Mouse (Mus musculus) T-cell, adult 2 months (primary cell): ENCODE measurements around the gene Olfr1509.
"Not testable (repeated sequence)": the region's sequence is repeated elsewhere in the genome, so short reads cannot be mapped to it uniquely, and the experiment has no call there.

ENCODE experiments used
- DNase-seq: peaks from one replicate; pipeline ENCODE4 v3.0.0; 2022; ENCODE audit warnings: low spot score

The Olfr1509 gene

DNA sequence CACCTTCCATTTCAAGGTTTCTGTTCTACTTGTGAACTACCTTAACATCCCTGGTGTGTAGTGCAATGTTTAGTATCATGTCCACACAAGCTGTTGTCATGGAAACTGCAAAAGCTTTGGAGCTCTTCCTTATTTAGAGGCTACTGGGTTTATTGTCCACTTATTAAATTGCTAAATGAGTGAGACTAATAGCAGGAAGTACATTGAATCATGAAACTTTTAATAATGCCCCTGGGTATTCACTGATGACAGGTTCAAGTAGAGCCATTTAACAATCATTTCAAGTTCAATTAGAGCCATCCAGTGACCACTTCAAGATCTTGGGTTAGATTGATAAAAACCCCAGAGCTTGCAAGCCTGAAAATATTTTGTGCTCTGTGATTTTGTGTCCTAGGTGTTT lies at the start of gene Olfr1509:
Olfr1509 (plus strand) TSS at position 301 of the 400 bp plus-strand sequence.
- no peak for DNase-seq

DNA sequence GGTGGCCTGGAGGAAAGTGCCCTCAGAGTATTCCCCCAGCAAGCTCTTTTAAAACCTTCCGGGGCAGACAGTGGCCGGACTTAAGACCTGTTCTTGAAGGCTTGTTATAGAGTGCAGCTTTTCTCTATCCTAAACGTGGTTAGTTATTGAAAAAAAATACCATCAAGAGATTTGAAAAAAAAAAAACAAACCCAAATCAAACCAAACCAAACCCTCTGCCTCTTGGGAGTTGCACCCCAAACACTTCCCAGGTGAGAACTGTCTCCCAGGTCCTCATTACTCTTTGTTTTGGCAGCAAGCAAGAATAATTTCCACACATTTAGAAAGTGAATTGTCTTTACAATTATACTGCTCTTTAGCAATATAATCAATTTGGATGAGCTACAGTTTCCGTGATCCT lies 45.5 kb upstream of the Olfr1509 start, which contains the start of gene Olfr1511:
Olfr1511 (minus strand) TSS at position 101 of the 400 bp plus-strand sequence.
- DNase-seq = no peak

DNA sequence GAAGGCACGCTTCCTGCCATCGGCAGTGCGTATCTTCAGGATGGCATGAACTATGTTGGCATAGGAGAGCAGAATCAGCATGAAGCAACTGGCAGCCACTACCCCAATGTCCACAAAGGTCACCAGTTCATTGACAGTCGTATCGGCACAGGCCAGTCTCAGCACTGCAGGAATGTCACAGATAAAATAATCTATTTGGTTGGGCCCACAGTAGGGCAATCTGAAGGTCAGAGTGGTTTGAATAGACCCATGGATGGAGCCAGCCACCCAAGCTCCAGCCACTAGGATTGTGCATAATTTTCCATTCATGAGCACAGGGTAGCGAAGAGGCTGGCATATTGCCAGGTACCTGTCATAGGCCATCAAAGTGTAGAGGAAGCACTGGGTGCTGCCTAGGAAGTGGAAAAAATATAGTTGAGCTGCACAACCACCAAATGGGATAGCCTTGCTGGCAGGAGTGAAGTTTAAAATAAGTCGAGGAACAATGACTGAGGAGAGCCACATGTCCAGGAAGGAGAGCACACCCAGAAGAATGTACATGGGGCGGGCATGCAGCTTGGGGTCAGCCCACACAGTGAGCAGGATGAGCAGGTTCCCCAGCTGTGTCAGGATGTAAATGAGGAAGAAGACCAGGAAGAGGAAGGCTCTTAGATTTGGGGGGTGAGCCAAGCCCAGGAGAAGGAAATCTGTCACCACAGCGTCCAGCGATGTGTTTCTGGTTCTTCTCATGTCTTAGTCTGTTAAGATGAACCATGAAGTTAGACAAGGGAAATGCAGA lies 32.5 kb upstream of the Olfr1509 start:
- not testable (repeated sequence) for DNase-seq

DNA sequence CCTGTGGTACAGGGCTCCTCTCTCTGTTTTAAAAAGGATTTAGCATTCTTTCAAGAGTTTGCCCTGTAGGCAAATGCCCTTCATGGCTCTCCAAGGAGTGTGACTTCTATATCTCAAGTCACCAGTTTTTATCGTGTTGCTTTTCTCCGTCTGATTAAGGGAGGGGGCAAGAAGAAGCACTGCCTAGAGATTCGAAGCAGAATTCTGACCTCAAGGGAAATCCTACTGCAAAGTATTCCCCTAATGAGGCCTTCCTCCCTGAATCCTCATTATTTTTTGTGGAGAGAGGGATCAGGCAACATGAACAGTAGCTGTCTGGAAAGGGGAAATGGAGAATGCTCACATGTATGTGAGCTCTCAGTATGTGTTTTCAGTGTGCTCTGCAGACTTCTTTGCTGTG lies 28.5 kb upstream of the Olfr1509 start, which contains the start of gene Olfr1510:
Olfr1510 (minus strand) TSS at position 101 of the 400 bp plus-strand sequence.
- no peak for DNase-seq

DNA sequence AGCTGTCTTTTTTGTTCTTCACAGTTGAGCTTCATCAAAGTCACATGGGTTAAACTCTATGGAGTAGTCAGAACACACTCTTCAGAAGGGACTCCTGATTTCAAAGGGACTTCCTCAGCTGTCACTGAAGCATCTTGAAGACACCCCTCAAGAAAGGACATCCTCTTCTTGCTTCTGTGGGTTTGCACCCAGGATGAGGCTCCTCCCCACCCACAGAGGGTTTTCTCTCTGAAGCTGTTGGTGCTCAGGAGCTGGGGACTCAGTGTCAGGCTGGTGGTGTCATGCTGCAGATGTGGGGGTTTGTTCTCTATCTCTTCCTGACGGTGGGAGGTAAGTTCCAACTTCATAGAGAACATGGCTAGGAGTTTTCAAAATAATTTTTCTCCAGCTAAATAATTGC lies 15.1 kb upstream of the Olfr1509 start:
- peak; percentile 66 for DNase-seq

DNA sequence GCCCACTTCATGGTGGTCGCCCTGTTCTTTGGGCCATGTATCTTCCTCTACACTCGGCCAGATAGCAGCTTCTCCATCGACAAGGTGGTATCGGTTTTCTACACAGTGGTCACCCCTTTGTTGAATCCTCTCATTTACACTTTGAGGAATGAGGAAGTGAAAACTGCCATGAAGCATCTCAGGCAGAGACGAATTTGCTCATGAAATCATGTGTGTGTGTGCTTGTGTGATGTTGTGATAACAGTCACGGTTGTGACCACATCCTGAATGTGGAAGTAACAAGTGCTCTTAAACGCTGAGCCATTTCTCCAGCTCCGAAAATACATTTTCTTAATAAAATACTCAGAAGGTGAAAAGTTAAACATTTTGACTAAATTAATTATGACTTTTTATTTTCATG lies 8.3 kb downstream of the Olfr1509 start:
- peak; percentile 50 for DNase-seq

DNA sequence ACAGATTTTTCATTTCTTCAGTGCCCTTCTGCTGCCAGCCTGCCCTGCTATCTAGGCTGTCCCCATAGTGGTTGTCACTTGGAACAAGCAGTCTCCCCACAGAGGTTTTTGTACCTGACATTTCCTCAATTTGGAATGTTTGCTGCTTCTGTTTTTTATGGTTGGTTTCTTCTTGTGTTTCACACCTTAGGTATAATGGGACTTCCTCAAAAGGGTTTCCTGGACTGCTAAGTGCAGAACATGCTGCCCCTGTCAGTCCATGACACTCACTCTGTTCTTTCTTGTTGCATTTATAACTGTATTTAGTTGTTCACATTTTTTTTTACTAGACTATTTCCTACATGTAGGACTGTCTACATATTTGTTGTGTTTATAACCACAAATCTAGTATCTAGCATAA lies 19.1 kb downstream of the Olfr1509 start:
- DNase-seq = no peak

DNA sequence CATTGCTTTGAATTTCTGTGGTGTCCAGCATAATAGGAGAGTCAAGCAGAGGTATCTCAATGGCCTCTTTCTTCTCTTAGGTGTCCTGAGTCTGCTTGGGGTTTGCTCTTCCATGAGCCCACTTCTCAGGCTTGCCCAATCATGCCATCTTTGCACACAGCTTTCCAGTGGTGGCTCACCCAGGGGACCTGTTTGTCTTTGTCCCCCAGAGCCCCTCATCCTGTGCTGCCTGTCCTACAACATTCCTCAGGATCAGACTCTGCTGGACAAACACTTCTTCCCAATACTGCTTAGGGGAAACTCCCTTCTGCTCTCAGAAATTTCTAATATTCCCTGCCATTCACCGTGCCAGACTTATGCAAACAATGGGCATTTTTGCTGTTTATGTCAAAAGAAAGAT lies 22.9 kb downstream of the Olfr1509 start:
- no peak for DNase-seq

DNA sequence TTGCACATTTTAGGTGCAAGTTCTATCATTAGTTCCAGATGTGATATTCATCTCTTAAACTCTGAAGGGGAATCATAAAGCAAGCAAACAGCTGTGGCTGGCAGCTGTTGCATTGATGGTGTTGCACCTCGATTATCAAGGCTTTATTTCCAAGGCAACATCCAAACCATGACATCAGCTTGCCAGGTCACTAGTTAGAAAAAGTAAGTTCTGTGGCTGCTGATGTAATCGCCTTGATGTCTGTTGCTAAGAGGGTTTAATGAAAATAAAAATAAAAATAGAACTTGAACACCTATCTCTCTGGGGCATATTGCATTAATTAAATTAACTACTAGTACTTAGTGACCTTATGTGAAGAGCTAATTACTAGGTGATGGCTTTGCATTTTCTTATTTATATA lies 24.6 kb downstream of the Olfr1509 start, which contains the start of gene Olfr1508:
Olfr1508 (minus strand) TSS at position 101 of the 400 bp plus-strand sequence.
- no peak for DNase-seq

DNA sequence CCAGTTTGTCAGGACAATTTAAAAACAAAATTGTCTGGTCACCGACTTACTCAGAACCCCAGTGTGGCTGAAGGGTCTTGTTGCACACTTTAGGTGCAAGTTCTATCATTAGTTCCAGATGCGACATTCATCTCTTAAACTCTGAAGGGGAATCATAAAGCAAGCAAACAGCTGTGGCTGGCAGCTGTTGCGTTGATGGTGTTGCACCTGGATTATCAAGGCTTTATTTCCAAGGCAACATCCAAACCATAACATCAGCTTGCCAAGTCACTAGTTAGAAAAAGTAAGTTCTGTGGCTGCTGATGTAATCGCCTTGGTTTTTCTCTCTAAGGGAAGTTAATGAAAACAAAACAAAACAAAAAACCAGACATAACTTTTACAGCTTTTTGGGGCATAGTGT lies 52.7 kb downstream of the Olfr1509 start, which contains the start of gene Olfr1507:
Olfr1507 (minus strand) TSS at position 234 of the 400 bp plus-strand sequence.
- no peak for DNase-seq
